Mouse (Mus musculus) cerebellum, adult 2 months (tissue): Measurements from ENCODE around the gene Plagl2.

Experiments
- CTCF ChIP-seq: fragments of 200-500 bp; IDR thresholded peaks from 2 replicates; pipeline ENCODE4 v1.5.1; 2011; ENCODE audit warnings: low read depth, mild to moderate bottlenecking, control low read depth, low read length, moderate library complexity, borderline replicate concordance; ENCODE audit not compliant: insufficient read depth
- POLR2A ChIP-seq: fragments of 200-500 bp; IDR thresholded peaks from 2 replicates; pipeline ENCODE4 v1.6.1; 2011; ENCODE audit warnings: low read length, control low read depth, borderline replicate concordance; ENCODE audit not compliant: insufficient read depth

GRCm38 (mm10) chr2:153222130-153222529 lies 19.1 kb downstream of the Plagl2 start:
- TF ChIP-seq CTCF (no peak), POLR2A (no peak)
